Mouse (Mus musculus) spleen, adult 2 months (tissue): ENCODE results near the gene 3110082I17Rik. TPM values are rescaled to one million over a fixed set of nuclear protein-coding genes. Genes with fewer than 3 reads are reported as not detected.

ENCODE experiments used
- DNase-seq, 2 experiments: peaks; one replicate each; pipeline versions ENCODE4 v3.0.0 to v3.0.0-alpha.2; 2012 to 2021; ENCODE audit warnings: low spot score in 2 of 2, low read depth in 1 of 2
- H3K27ac ChIP-seq: fragments of 200-500 bp; 2 replicates; pipeline ENCODE4 v1.5.1; 2012; ENCODE audit warnings: low read length, inconsistent platforms; ENCODE audit not compliant: insufficient read depth
- H3K27me3 ChIP-seq: fragments of 200-500 bp; 2 replicates; pipeline ENCODE4 v1.6.1; 2012; ENCODE audit warnings: mild to moderate bottlenecking, moderate library complexity, low read length, inconsistent platforms; ENCODE audit not compliant: control insufficient read depth, insufficient read depth
- H3K36me3 ChIP-seq: fragments of 200-500 bp; 2 replicates; pipeline ENCODE4 v1.6.1; 2012; ENCODE audit warnings: mild to moderate bottlenecking, low read length, inconsistent platforms; ENCODE audit not compliant: control insufficient read depth, insufficient read depth
- H3K4me1 ChIP-seq: fragments of 200-500 bp; 2 replicates; pipeline ENCODE4 v1.6.1; 2011; ENCODE audit warnings: inconsistent platforms; ENCODE audit not compliant: control insufficient read depth, insufficient read depth, insufficient read length
- H3K4me3 ChIP-seq: fragments of 200-500 bp; 2 replicates; pipeline ENCODE4 v1.5.1; 2011; ENCODE audit warnings: mild to moderate bottlenecking, inconsistent platforms; ENCODE audit not compliant: insufficient read depth, insufficient read length; ENCODE audit errors: extremely low read depth
- CTCF ChIP-seq: fragments of 200-500 bp; IDR thresholded peaks from 2 replicates; pipeline ENCODE4 v1.5.1; 2011; ENCODE audit warnings: mild to moderate bottlenecking, inconsistent platforms; ENCODE audit not compliant: insufficient read depth, insufficient read length, insufficient replicate concordance; ENCODE audit errors: extremely low read depth
- POLR2A ChIP-seq: fragments of 200-500 bp; IDR thresholded peaks from 2 replicates; pipeline ENCODE4 v1.6.1; 2011; ENCODE audit warnings: low read depth, low read length, inconsistent platforms
- WGBS: fragments of 180-500 bp; shearing (Covaris S2); methylation state at CpG from one replicate; pipeline ENCODE4 v1.1.7; 2018; 5-methylcytosine and 5-hydroxymethylcytosine counted together
- polyA plus RNA-seq: library from polyadenylated mRNA; depleted of rRNA; stranded (reverse); fragments of >200 nt; gene quantifications from 2 replicates; pipeline ENCODE4 v1.2.3, GENCODE M21; 2012

3110082I17Rik gene
- polyA plus RNA-seq, 1 experiment = 5.2 TPM

DNA sequence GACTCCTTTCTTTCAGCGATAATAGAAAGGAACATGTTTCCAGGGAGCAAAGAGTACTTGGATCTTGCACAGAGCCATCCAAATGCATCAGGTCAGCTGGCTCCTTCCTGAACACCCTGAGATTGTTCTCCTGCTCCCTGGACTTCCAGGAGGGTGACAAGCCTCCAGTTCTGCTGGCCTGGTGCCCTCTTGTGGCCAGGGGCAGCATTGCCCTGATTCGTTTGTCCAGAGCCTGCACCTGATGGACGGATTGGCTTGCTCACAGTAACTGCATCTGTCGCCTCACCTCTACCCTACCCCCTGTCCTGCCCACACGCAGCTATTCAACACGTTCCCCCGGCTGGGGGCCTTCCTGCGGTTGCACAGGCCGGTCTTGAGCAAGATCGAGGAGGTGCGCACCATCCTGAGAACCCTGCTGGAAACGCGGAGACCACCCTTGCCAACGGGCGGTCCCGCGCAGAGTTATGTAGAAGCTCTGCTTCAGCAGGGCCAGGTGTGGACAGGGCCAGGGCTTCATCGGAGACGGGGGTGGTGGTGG lies 105.0 kb downstream of the 3110082I17Rik start:
- Histone ChIP-seq H3K27ac (no peak overlapping the region), H3K27me3 (no peaks in the 10 kb centered on the region), H3K4me1 (no peaks in the 10 kb centered on the region), H3K36me3 (no peaks in the 10 kb centered on the region), H3K4me3 (no peak overlapping the region)
- peak; percentile 97 for TF ChIP-seq CTCF
- TF ChIP-seq POLR2A = no peak
- peak in 1 of 2 experiments; percentile 72 for DNase-seq
- 37% methylated on average over 19 of the region's 19 CpGs for WGBS

DNA sequence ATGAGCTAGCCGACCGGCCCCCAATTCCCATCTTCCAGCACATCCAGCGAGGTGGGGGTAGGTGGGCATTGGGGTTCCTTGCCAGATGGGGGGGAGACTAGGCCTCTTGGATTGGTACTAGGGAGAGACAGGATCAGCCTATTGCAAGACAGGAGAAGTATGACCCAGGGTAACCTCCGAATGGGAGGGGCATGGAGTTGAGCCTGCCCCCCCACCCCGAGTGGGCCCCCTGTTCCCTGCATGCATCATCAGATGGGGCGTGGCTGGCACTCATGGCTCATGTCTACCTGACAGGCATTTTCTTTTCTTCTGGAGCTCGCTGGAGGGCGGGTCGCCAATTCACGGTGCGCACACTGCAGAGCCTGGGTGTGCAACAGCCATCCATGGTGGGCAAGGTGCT lies 106.4 kb downstream of the 3110082I17Rik start:
- H3K27me3 ChIP-seq = no peaks in the 10 kb centered on the region
- no peak overlapping the region for H3K4me3 ChIP-seq
- 90% methylated on average over 11 of the region's 11 CpGs for WGBS
- no peak for TF ChIP-seq POLR2A
- no peak for TF ChIP-seq CTCF
- no peak for DNase-seq
- no peaks in the 10 kb centered on the region for H3K36me3 ChIP-seq
- no peak overlapping the region for H3K27ac ChIP-seq
- no peaks in the 10 kb centered on the region for H3K4me1 ChIP-seq

- no peak for TF ChIP-seq CTCF
- no peak for TF ChIP-seq POLR2A
- no peak for DNase-seq
- H3K27me3 ChIP-seq = no peaks in the 10 kb centered on the region
- H3K27ac ChIP-seq = no peak overlapping the region
- no peaks in the 10 kb centered on the region for H3K36me3 ChIP-seq
- H3K4me3 ChIP-seq = no peak overlapping the region
- no peaks in the 10 kb centered on the region for H3K4me1 ChIP-seq
- WGBS = 56% methylated on average over 10 of the region's 10 CpGs
Observed at GRCm38 (mm10) chr5:139353496-139353895, 106.8 kb downstream of the 3110082I17Rik start.

- Histone ChIP-seq H3K27me3 (no peaks in the 10 kb centered on the region), H3K4me3 (no peak within 1 kb of the TSS), H3K4me1 (no peaks in the 10 kb centered on the region), H3K36me3 (no peaks in the 10 kb centered on the region), H3K27ac (no peak within 1 kb of the TSS)
- DNase-seq = no peak
- TF ChIP-seq POLR2A (no peak), CTCF (no peak)
- 86% methylated on average over 6 of the region's 6 CpGs for WGBS
Observed at GRCm38 (mm10) chr5:139352317-139352716, 108.0 kb downstream of the 3110082I17Rik start, which contains the start of gene Cyp2w1. TSS of gene Cyp2w1 (plus strand) at chr5:139352617.

- Histone ChIP-seq H3K27me3 (no peaks in the 10 kb centered on the region), H3K4me3 (no peak overlapping the region), H3K36me3 (no peaks in the 10 kb centered on the region), H3K4me1 (no peaks in the 10 kb centered on the region), H3K27ac (no peak overlapping the region)
- no peak for TF ChIP-seq POLR2A
- TF ChIP-seq CTCF = no peak
- 38% methylated on average over 8 of the region's 8 CpGs for WGBS
- DNase-seq = no peak
Observed at GRCm38 (mm10) chr5:139351628-139352027, 108.7 kb downstream of the 3110082I17Rik start.

GRCm38 (mm10) chr5:139351134-139351533 lies 109.2 kb downstream of the 3110082I17Rik start, which contains the start of gene Cox19:
TSS of gene Cox19 (minus strand) at chr5:139351418.
- Histone ChIP-seq H3K27ac (no peak within 1 kb of the TSS), H3K4me1 (no peaks in the 10 kb centered on the region), H3K36me3 (no peaks in the 10 kb centered on the region), H3K27me3 (no peaks in the 10 kb centered on the region), H3K4me3 (no peak within 1 kb of the TSS)
- DNase-seq = no peak
- WGBS = 36% methylated on average over 5 of the region's 5 CpGs
- TF ChIP-seq CTCF (no peak), POLR2A (no peak)

GRCm38 (mm10) chr5:139349713-139350112 lies 110.6 kb downstream of the 3110082I17Rik start:
- Histone ChIP-seq H3K27me3 (no peaks in the 10 kb centered on the region), H3K36me3 (no peaks in the 10 kb centered on the region), H3K27ac (no peak overlapping the region), H3K4me3 (no peak overlapping the region), H3K4me1 (peaks cover 3% of the 10 kb centered on the region; the same call in 1 of the 2 replicates)
- TF ChIP-seq CTCF = no peak
- no peak for TF ChIP-seq POLR2A
- no peak for DNase-seq
- WGBS = 82% methylated on average over 6 of the region's 6 CpGs
